Mouse (Mus musculus) right cerebral cortex, postnatal 25 days (tissue): ENCODE measurements at regions not wholly inside any gene's neighbourhood (a gene's known extent, or its start where the extent isn't known, plus 50 kb on each side); places are given as distances from the start of the nearest gene placed in this dataset.

Experiments
- DNase-seq: peaks from one replicate; pipeline ENCODE4 v3.0.0; 2022

DNA sequence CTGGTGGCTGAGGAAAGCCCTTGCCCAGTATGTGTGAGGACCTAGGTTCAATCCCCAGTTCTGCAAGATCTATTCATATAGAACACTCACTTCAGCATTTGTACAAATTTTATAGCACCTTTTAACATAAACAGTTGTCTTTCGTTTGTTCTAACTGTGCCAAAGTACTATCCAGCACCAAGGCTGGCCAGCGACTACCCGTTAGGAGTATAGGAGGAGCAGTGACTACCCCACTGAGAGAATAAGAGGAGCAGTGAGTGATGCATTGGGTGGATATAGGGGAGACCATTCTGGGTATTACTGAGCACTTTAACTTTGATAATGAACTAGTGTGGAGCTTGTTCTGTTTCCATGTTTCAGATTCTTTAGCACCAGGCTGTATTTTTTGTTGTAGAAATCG is 193.8 kb upstream of the Cdh5 start:
- DNase-seq: no peak

DNA sequence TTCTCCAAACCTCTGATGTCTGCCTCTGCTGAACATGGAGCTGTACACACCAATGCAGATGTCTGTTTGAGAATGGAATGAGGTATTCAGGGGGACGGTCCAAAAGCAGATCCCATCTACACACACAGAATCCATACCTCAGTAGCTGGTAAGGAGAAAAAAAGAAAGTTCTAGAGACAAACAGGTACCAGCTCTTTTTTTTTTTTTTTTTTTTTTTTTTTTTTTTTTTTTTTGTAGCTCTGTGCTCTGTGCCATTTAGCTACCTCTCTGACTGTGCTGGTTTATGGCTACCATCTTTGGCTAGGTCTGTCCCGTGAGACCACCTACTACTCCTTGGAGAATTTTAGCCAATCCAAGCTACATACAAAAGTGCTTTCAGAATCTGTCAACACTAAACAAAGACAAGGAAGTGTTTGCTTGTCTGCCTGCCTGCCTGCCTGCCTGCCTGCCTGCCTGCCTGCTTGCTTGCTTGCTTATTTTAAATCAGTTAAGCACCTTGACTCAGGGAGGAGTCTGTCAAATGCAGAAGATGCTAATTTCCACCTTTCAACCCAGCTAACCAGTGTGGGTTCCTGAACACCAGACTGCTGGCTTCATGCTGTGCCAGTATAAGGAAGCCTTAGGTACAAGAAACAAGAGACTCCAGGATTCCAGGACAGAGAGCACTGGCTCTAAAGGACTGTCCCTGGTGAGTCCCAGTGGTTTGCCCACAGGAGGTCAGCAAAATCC is 190.0 kb upstream of the Cdh5 start:
- no peak for DNase-seq

DNA sequence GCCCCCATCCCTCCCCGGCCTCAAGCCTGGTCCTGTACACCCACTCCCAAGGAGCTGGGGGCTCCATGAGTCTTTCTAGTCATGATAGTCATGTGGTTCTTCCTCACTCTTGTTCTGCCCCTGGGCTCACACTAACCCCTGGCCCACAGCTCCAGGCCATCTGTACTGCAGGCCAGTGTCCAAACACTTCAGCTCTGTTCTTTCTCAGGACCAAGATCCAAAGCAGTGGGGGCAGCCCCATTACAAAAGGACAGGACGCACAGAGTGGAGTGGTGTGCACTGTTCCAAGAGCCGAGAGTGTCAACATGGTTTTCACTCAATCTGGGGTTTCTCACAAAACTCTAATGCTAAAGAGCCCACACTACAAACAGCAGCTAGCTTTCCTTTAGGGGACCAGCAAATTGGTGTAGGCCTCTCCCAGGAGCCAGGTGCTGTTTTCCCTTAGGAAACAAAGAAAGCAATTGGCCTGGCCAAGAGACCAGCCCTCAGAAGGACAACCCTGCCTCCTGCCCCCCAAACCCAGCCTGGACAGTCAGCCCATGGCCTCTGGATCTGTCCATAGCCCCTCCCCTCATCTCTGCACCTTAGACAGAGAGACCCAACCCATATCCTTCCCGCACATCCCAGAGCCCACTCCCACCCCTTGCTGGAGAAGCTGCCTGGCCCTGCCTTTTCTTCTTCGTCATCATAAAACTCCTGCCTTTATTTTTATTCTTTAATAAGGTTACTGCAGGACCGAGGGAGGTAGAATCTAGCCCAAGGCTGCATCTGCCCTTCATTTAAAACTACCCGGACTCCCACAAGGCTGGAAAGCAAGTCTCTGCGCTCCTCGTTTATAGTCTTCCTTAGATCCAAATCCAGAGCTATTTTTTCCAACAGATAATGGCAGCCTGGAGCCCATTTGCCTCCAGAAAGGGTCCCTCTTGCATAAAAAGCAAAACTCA is 188.2 kb upstream of the Cdh5 start:
- no peak for DNase-seq

DNA sequence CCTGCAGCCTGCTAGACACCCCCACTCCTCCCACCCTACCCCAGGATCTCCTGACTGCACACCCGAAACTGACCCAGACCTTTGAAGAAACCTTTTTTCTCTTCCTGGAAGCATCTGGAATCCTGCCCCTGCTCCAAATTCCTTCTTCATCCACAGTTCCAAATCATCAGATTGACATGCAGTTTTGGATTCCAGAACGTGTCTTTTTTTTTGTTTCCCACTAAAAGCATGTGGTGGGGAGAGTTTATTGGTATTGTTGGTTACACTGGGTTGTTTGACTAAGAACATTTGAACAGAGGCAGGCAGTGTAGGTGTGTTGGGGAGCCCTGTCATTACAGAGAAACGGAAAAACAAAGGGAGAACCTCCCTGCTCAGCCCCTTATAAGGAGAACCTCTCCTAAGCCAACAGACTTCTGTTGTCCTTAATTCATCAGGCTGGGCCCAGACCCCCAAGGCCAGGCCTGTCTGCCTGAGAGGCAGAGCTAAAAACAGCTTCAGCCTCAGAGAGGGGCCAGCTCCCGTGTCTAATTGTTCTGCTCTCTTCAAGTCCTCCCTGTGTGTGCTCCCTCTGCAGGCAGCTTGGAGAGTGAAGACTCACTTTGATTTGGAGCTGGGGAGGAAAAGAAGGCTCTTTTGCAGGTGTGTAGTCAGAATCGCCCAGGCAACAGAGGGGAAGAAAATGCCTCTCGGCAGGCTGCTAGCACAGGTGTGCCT is 187.3 kb upstream of the Cdh5 start:
- DNase-seq: peak; percentile 47

DNA sequence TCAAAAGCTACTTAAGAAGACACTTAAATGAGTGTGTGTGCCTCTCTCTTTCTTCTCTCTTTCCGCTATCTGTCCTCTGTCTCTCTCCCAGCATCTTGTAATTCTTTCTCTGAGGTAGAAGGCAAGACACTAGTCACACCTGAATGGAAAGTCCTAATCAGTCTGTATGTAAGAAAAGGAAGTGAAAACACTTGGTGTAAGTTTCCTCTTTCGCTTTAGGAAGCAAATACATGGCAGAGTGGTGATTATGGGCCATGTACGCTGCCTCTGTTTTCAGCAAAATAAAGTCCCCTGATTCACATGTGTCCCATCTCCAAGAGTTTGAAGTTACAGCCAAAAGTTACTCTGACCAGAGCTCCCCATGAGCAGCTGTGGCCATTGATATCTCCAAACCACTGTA is 182.1 kb upstream of the Cdh5 start:
- no peak for DNase-seq

DNA sequence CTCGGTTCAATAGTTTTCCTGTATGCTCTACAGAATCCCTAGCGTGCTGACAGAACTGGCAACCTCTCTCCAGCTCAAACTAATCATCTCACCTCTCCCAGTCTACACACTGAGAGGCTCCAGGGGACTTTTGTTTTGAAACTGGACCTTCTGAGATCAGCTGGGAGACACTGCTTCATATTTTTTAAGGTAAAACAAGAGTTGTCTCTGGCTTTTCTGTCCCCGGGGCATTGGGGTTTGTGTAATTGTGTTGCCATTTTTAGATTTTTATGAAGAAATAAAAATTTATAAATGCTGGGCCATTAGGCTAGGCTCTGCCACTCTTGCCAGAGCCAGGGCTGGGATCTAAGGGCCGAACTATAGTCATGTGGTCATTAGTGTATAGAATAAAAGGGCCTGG is 179.8 kb upstream of the Cdh5 start:
- DNase-seq: no peak

DNA sequence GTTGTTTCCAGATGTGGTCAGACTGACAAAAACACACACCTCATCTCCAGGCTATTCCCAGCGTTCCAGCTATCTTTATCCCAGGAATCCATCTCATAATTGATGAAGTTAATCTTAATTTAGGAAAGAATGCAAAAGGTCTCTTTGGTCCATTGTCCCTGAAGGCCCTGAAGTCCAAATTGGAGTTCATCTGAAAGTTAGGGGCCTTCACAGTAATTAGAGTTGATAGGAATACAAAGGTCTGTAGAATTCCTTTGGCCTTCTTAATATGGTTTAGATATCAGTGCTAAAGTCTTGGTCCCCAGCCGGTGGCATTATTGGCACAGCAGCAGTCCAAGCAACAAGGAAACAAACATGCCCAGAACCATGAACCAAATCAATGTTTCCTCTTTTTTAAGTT is 178.7 kb upstream of the Cdh5 start:
- no peak for DNase-seq

DNA sequence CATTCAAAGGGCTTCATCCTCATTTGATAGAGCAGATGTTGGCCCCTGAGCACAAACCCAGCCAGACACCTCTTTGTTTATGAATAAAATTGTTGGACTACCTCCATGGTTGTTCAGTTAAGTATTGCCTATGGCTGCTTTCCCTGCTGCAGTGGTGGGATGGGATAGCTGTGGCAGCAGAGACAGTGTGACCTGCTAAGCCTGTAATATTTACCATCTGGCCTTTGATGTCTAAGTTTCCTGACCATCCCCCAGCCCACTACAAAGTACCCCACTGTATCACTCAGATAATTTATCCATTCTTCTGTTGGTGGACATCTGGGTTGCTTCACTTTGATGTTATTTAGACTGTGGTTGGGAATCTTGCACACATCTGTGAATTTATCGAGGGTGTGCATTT is 168.7 kb upstream of the Cdh5 start:
- no peak for DNase-seq

DNA sequence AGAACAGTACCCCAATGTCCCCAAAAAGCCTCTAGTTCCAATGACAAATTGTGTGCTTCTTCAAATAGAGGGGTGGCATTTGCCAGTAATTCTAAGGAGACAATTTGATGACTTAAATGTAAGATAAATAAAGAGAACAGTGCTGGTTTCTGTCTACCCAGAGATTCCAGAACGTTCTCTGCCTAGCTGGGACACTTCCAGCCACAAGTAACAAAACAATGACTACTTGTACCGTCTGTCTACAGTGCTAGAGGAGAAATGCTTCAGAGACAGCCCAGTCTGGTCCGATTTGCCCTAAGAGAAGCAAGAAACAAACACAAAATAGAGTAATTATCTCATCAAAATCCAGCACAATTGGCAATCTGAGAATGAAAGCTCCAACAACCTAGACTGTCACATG is 164.9 kb upstream of the Cdh5 start:
- DNase-seq: no peak

DNA sequence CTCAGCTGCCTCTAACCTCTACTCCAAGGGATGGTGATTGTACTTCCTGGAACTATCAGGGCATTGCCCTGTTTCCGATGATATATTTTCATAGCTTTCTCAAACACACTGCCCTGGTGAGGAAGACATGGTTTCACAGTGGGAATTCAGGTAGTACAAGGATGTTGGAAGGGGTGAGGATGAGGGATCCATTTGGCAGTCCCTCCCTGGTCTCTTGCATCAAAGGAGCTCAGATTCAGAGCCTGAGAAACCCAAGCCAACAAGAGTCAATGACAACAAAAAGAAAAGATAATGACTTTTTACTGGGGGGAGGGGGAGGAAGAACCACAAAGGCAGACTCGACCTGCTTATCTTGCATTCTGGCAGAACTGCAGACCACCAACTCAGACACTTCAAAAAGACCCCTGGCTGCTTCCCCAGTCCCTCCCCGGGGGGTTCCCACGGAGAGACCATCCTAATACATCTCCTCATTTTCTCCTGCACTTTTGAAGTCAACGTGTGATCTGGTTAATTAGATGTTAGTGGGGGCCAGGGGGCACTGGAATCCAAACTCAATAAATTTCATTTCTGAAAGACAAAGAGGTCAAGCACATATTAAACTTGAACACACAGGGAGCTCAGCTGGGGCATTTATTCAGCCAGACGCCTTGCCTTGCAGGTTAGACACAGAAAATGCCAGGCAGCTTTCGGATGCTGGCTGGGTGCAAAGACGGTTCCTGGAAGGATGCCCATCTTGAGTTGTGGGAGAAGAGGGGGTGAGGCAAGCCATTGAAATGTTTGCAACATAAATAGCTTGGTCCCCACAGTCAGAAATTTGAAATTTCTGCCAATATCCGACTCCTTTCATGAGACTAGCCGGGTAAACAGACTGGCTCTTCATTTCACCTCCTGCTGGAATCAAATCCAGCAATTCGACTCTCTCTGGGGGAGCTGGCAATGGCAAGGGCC is 162.9 kb upstream of the Cdh5 start:
- DNase-seq: peak; percentile 27

DNA sequence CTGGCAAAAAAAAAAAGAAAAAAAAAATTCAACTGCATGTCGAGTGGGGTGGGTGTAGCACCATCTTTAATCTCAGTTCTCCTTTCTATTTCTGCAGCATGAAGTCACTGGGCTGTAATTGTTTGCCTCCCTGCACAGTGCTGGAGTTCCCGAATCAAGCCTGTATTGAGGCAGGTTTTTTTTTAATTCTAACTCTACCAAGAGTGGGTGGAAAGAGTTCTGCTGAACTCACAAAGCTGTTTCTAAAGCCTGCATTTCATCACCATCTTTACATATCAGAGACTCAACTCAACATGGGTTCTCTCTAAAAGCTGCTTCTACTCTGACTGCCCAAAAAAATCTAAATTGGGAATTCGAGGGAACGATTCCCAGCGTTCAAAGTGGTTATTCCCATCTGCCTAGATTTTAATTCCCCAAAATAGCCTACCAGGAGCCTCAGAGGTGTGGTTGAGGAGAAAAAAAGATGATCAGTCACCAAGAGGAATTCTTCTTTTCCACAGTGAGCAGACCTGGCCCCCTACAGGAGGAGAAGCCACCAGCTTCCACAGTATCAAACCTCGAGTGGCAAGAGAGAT is 160.4 kb upstream of the Cdh5 start:
- DNase-seq: peak; percentile 35

DNA sequence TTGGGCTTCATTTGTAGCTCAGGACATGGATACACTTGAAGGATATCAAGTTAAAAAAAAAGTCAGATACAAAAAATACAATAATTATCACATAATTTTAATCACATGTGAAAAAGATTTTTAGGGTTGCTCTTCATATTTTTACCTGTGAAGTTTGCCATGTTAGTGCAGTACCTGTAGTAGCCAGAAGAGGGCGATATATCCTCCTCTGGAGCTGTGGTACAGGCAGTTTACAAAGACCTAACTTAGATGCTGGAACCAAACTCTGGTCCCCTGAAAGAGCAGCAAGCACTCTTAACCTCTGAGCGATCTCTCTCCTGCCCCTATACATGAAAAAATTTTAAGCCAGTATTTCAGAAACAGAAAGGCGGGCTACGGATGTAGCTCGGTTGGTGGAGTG is 153.0 kb upstream of the Cdh5 start:
- no peak for DNase-seq

DNA sequence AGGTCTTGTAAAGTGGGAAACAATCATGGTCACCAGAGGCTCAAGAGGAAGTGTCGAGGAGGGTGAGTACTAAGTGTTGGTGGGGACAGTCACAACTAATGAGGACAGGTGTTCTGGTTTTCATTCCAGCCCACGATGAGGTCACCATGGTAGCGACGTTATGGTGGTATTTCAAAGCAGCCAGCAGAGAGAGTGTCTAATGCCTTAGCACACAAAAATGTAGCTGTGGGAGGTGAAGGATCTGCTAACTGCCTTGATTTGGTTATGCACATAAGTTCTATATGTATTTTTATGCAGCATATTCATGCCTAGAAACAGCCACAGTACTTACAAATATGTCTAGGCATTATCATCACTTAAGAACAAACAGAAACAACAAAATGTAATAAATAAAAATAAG is 151.0 kb upstream of the Cdh5 start:
- DNase-seq: no peak

DNA sequence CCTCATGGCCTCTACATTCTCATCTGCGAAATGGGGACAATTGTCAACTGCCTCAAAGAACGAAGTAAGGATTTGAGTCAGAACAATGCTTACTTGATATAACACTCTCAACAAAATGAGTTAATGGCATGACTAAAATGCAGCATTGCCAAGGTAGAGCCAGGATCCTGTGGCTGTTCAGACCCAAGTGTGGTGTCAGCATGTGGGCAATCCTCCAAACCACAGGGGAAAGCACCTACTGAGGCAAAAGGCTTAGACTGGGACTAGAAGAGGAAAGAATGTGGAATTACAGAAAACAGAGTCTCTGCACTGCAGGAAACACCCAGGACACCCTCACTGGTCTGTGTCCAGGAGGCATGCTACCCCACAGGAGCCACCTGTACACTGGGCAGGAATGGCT is 147.8 kb upstream of the Cdh5 start:
- no peak for DNase-seq

DNA sequence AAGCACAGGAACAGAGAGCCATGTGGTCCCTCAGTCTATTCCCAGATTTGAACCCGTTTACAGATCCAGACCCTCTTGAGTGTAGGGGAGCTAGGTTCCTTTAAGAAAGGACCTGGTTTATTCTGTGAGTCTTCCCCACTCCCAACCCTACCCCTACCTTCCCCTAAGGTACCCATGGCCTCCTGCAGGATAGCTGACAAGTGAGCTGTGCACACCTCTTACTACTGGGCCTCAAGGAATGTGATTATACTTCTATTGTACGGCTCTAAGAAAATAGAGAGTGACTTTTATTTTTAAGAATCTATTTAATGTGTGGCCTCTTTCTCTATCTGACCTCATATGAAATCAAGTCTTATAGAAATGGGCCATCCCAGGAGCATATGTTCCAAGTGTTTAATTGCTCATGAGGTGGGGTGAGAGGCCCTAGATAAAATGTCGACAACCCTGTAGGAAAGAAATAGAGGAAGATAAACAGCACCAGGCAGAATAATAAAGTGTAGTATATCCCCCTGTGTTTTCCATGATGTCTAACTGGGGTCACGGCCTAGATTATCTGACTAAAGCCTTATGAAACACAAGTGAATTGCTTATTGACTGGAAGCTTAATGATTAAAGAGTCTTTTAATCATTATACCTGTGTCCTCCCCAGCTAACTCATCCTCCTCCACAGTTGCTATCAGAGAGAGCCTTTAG is 145.7 kb upstream of the Cdh5 start:
- DNase-seq: no peak

DNA sequence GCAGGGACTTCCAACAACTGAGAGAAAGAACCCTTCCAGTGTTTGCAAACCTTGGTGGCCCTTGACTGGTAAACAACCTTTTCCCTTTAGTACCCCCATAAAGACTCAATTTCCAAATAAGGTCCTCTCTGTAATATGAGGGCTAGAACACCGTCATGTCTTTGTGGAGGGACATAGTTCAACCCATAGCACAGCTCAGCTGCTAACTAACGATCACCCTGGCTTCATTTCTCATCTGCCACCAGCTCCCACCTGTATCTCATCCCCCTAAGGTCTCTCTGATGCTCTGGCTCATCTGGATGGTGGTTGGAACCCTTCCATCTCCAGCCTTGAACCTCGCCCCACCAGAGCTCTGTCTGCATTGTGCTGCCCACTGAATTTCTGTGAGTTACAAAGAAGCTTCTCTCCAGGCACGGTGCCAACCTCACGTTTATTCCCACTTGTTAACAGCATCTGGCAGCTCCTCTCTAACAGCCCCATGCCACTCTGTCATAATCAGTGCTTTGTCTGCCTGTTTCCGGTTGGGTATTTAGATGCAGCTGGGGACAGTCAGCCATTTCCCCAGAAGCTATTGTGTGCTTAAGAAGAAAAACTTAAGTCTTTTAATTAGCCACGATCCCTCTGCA is 137.0 kb upstream of the Cdh5 start:
- DNase-seq: no peak

DNA sequence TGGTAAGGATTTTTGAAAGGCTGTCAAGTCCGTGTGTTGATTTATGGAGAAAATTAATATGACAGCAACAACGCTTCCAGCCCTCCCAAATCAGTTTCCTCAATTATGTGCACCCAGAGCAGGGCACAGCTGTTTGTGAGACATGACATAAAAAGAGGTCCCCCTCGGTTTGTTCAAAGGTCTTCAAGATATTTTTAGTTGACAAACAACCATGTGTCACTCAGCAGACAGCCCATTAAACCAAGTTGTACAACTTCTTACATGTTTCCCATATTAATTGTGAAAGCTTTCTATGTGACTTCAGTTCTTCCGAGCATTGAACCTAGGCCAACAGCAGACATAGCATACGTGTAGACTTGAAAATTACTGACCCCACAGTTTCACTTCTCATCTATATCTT is 131.5 kb upstream of the Cdh5 start:
- DNase-seq: no peak

DNA sequence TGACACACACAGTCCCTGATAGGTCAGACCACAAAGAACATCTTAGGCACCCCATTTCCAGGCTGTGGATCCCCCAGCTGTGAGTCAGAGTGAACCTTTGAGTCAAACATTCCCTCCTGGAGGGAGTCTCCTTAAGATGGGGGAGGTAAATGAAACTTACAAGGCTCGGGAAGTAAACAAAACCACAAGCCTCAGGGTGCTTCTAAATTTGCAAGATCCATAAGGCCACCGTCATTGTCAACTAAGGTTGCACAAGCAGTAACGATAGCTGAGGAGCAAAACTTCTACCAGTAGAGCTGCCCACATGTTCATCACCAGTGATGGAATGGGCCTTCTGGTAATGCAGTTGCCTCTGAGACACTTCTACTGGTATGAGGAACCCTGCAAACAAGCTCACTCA is 130.9 kb upstream of the Cdh5 start:
- DNase-seq: no peak

DNA sequence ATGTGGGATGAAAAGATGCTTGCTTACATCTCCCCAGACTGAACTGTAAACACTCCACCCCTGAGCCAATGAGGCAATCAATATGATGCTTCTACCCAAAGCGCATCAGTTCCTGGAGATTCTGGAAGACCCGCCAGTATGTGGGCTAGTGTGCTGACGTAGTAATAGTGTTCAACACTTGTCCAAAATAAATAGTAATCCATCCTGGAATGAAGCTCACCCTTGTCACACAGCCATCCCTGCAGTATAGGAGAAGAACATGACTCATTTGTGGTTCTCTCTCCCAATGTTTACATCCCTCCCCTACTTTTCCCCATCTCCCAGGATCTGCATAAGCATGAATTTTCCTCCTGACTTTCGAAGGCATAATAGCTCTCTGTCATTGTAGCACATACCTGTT is 130.5 kb upstream of the Cdh5 start:
- DNase-seq: no peak

DNA sequence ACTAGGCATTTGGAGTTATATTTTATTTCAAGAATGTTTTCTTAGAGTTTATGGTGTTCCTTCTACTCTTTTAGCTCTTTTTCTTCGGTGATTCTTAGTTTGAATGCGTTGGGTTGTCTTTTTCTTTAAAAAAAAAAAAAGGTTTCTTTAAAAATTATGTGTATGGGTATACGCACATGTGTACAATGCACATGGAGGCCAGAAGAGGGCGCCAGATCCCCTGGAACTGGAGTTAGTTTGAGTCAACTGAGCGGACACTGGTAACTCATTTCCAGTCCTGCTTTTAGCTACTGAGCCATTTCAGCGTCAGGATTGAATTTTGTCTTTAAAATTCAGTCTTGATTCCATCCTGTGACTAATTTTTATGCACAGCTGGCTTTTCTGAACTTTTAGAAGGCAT is 124.9 kb upstream of the Cdh5 start:
- DNase-seq: no peak

DNA sequence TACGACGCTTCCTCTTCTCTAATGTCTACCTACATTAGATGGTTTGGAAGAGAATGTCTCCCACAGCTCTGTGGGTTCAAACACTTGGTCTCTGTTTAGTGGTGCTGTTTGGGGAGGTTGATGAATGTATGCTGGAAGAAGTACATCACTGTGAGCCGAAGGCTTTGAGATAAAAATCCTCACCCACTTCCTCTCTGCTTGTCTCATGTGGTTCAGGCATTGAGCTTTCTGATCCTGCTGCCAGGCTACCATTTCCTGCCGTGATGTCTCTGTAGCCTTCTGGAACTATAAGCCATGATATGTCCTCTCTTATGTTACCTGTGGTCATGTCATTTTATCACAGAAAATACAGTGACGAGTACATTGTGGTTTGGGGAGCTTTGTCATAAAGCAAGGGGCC is 122.5 kb upstream of the Cdh5 start:
- DNase-seq: no peak
